ENCODE assay signal across 12 mouse cellular contexts in genomic region chr8:77487590-77488214, GRCm38 (mm10). TPM values are rescaled to one million over a fixed set of nuclear protein-coding genes. Genes with fewer than 3 reads are reported as not detected.
DNase-seq lines count a peak whose midpoint lies in the region; ATAC-seq and TF ChIP-seq lines count a peak whose summit lies in the region.
"Had no signal": no experiment of that assay in that cellular context is flagged by ENCODE, and none has a peak within 500 bp of the region (broad histone marks: within the 10 kb centered on the region; RNA-seq: fewer than 3 reads in every experiment).

No protein-coding gene starts in this region.

- H3K27me3 ChIP-seq in lung, postnatal 0 days (replicated peaks; ENCODE audit: insufficient read depth, low read length): no peaks in the 10 kb centered on the region
- H3K27me3 ChIP-seq in heart, postnatal 0 days (ENCODE audit: control insufficient read depth, insufficient read depth, low read length): no peaks in the 10 kb centered on the region
- no peaks in the 10 kb centered on the region for H3K27me3 ChIP-seq in stomach, embryonic 15.5 days (replicated peaks)
- H3K27me3 ChIP-seq: CH12.LX had no signal

- intact Hi-C loops in gastrocnemius, adult 2 months (cut with DNase I): no loop called here

- no peak overlapping the region for H3K9ac ChIP-seq in lung, postnatal 0 days (replicated peaks; ENCODE audit: low read depth)
- no peak overlapping the region for H3K9ac ChIP-seq in heart, postnatal 0 days (replicated peaks; ENCODE audit: low read depth, low read length)
- H3K9ac ChIP-seq in stomach, embryonic 15.5 days: no peak overlapping the region

- no peak for DNase-seq in gastrocnemius, adult 2 months
- no peak for DNase-seq in gastrocnemius, postnatal 4 days (ENCODE audit: low spot score in 2 of 2)
- DNase-seq in lung, postnatal 0 days (ENCODE audit: low spot score): peak; percentile 75
- DNase-seq in lung, postnatal 14 days: no peak
- DNase-seq in heart, postnatal 0 days (ENCODE audit: low spot score): no peak
- no peak for DNase-seq in Muller cell, postnatal 12 days (ENCODE audit: inconsistent ontology term)
- DNase-seq in right cerebral cortex, postnatal 4 days: no peak
- DNase-seq: cerebellum, adult 8-10 months had no signal

- no peak for TF ChIP-seq CTCF in gastrocnemius, adult 2 months (IDR thresholded peaks at IDR 0.05)
- no peak for TF ChIP-seq CTCF in lung, postnatal 0 days (IDR thresholded peaks at IDR 0.05)
- TF ChIP-seq CTCF in heart, postnatal 0 days (IDR thresholded peaks at IDR 0.05; ENCODE audit: low read depth): no peak

- no peak for TF ChIP-seq EP300 in lung, postnatal 0 days (IDR thresholded peaks at IDR 0.05)
- no peak for TF ChIP-seq EP300 in heart, postnatal 0 days (IDR thresholded peaks at IDR 0.05; ENCODE audit: low read depth)

- no peak overlapping the region for H3K4me2 ChIP-seq in lung, postnatal 0 days (replicated peaks; ENCODE audit: low read depth, low read length)
- H3K4me2 ChIP-seq in heart, postnatal 0 days (ENCODE audit: low read depth, low read length): no peak overlapping the region
- H3K4me2 ChIP-seq in stomach, embryonic 15.5 days: no peak overlapping the region
- H3K4me2 ChIP-seq: midbrain, embryonic 11.5 days had no signal

- peak; percentile 23 for ATAC-seq in lung, postnatal 0 days
- no peak for ATAC-seq in heart, postnatal 0 days (ENCODE audit: insufficient read depth, low read depth)
- no peak for ATAC-seq in stomach, embryonic 15.5 days (ENCODE audit: insufficient read depth, low FRiP score, low read depth)
- ATAC-seq: inflammation-experienced regulatory T-cells, adult 6 months had no signal

- peak overlapping the region; percentile 80 for H3K27ac ChIP-seq in gastrocnemius, adult 2 months
- H3K27ac ChIP-seq in lung, postnatal 0 days (ENCODE audit: low read length): peak overlapping the region; percentile 72
- peak overlapping the region; percentile 72 for H3K27ac ChIP-seq in heart, postnatal 0 days (ENCODE audit: low read depth)
- peak overlapping the region; percentile 85 for H3K27ac ChIP-seq in stomach, embryonic 15.5 days

- 65% methylated on average over 10 of the region's 10 CpGs for WGBS in lung, postnatal 0 days
- WGBS in heart, postnatal 0 days: 47% methylated on average over 10 of the region's 10 CpGs
- 49% methylated on average over 10 of the region's 10 CpGs for WGBS in stomach, embryonic 15.5 days

- no peaks in the 10 kb centered on the region for H3K9me3 ChIP-seq in lung, postnatal 0 days (ENCODE audit: low read length)
- no peaks in the 10 kb centered on the region for H3K9me3 ChIP-seq in heart, postnatal 0 days (replicated peaks; ENCODE audit: control insufficient read depth, low read length)
- no peaks in the 10 kb centered on the region for H3K9me3 ChIP-seq in stomach, embryonic 15.5 days

- no peaks in the 10 kb centered on the region for H3K36me3 ChIP-seq in lung, postnatal 0 days (ENCODE audit: insufficient read depth, low read length)
- H3K36me3 ChIP-seq in heart, postnatal 0 days (replicated peaks; ENCODE audit: control insufficient read depth, insufficient read depth, low read length): no peaks in the 10 kb centered on the region
- no peaks in the 10 kb centered on the region for H3K36me3 ChIP-seq in stomach, embryonic 15.5 days

- no peak overlapping the region for H3K4me3 ChIP-seq in gastrocnemius, adult 2 months
- H3K4me3 ChIP-seq in lung, postnatal 0 days (ENCODE audit: low read depth, low read length): no peak overlapping the region
- H3K4me3 ChIP-seq in heart, postnatal 0 days (ENCODE audit: low read depth, low read length): no peak overlapping the region
- H3K4me3 ChIP-seq in stomach, embryonic 15.5 days (replicated peaks): no peak overlapping the region

- H3K4me1 ChIP-seq in lung, postnatal 0 days (ENCODE audit: insufficient read depth, low read depth, low read length): peaks cover 26% of the 10 kb centered on the region; the same call in 1 of the 2 replicates
- peaks cover 84% of the 10 kb centered on the region for H3K4me1 ChIP-seq in heart, postnatal 0 days (ENCODE audit: control insufficient read depth, insufficient read depth)
- H3K4me1 ChIP-seq in stomach, embryonic 15.5 days: peaks cover 73% of the 10 kb centered on the region

RNA-seq across cellular contexts. Expression of gene Arhgap10, which starts 30.1 kb away (rescaled TPM):
- 10 to 100 TPM; 54.4 to 55.9 TPM for total RNA-seq in gastrocnemius, adult 2 months (2021)
- total RNA-seq in gastrocnemius, postnatal 4 days (2021): 10 to 100 TPM; 74.6 to 74.9 TPM
- polyA plus RNA-seq in lung, postnatal 0 days (2015; fragmentation: Nextera tagmentation; extraction: Ambion mirVana): 14.9 and 15.9 TPM in 2 replicates
- total RNA-seq in heart, postnatal 0 days (2014; rRNA removed; ENCODE audit: low replicate concordance): 33.3 and 37.8 TPM in 2 replicates
- polyA plus RNA-seq in heart, postnatal 0 days (2015; fragmentation: Nextera tagmentation; extraction: Ambion mirVana): 23.6 and 25.5 TPM in 2 replicates
- 29.4 and 29.8 TPM in 2 replicates for polyA plus RNA-seq in stomach, embryonic 15.5 days (2015; fragmentation: Nextera tagmentation; extraction: Ambion mirVana)
